Mouse (Mus musculus): ENCODE results near the gene Slc7a11. TPM values are rescaled to one million over a fixed set of nuclear protein-coding genes. Genes with fewer than 3 reads are reported as not detected.
A peak's percentile ranks its signal among the peaks of the same experiment; 100 is the strongest.

The Slc7a11 gene
- polyA plus RNA-seq, 1 experiment, result not detected

- Histone ChIP-seq H3K4me3 (ENCODE audit: insufficient read depth, low read depth, low read length) (no peak overlapping the region), H3K27ac (ENCODE audit: insufficient read depth, low read depth, low read length) (no peak overlapping the region), H3K4me1 (ENCODE audit: control insufficient read depth, insufficient read depth, low read length) (peaks cover 3% of the 10 kb centered on the region; the same call in 1 of the 2 replicates)
- TF ChIP-seq CTCF (IDR thresholded peaks at IDR 0.05; ENCODE audit: insufficient read depth, low read depth, low read length) (no peak), POLR2A (IDR thresholded peaks at IDR 0.05; ENCODE audit: insufficient read depth, low read depth, low read length) (no peak)
- 39% methylated on average over 5 of the region's 5 CpGs for WGBS
Observed at GRCm38 (mm10) chr3:50382729-50383128, 60.7 kb downstream of the Slc7a11 start.

GRCm38 (mm10) chr3:50381861-50382693 lies 61.3 kb downstream of the Slc7a11 start:
- Histone ChIP-seq H3K4me1 (ENCODE audit: control insufficient read depth, insufficient read depth, low read length) (peaks cover 3% of the 10 kb centered on the region; the same call in 1 of the 2 replicates), H3K27ac (ENCODE audit: insufficient read depth, low read depth, low read length) (no peak overlapping the region), H3K4me3 (ENCODE audit: insufficient read depth, low read depth, low read length) (peak overlapping the region; percentile 32)
- WGBS, result 23% methylated on average over 22 of the region's 22 CpGs
- TF ChIP-seq POLR2A (IDR thresholded peaks at IDR 0.05; ENCODE audit: insufficient read depth, low read depth, low read length) (no peak), CTCF (IDR thresholded peaks at IDR 0.05; ENCODE audit: insufficient read depth, low read depth, low read length) (no peak)

GRCm38 (mm10) chr3:50381160-50381860 lies 62.1 kb downstream of the Slc7a11 start:
- TF ChIP-seq CTCF (IDR thresholded peaks at IDR 0.05; ENCODE audit: insufficient read depth, low read depth, low read length) (no peak), POLR2A (IDR thresholded peaks at IDR 0.05; ENCODE audit: insufficient read depth, low read depth, low read length) (no peak)
- Histone ChIP-seq H3K4me3 (ENCODE audit: insufficient read depth, low read depth, low read length) (peak overlapping the region; percentile 32), H3K4me1 (ENCODE audit: control insufficient read depth, insufficient read depth, low read length) (peaks cover 3% of the 10 kb centered on the region; the same call in 1 of the 2 replicates), H3K27ac (ENCODE audit: insufficient read depth, low read depth, low read length) (no peak overlapping the region)
- WGBS, result 12% methylated on average over 10 of the region's 10 CpGs

GRCm38 (mm10) chr3:50379942-50380341 lies 63.5 kb downstream of the Slc7a11 start:
- Histone ChIP-seq H3K27ac (ENCODE audit: insufficient read depth, low read depth, low read length) (no peak overlapping the region), H3K4me3 (ENCODE audit: insufficient read depth, low read depth, low read length) (no peak overlapping the region), H3K4me1 (ENCODE audit: control insufficient read depth, insufficient read depth, low read length) (peaks cover 3% of the 10 kb centered on the region; the same call in 1 of the 2 replicates)
- TF ChIP-seq CTCF (IDR thresholded peaks at IDR 0.05; ENCODE audit: insufficient read depth, low read depth, low read length), result no peak
- TF ChIP-seq POLR2A (IDR thresholded peaks at IDR 0.05; ENCODE audit: insufficient read depth, low read depth, low read length), result no peak
- WGBS, result 94% methylated on average over 8 of the region's 8 CpGs

GRCm38 (mm10) chr3:50375477-50375876 lies 67.9 kb downstream of the Slc7a11 start:
- TF ChIP-seq CTCF (IDR thresholded peaks at IDR 0.05; ENCODE audit: insufficient read depth, low read depth, low read length), result no peak
- TF ChIP-seq POLR2A (IDR thresholded peaks at IDR 0.05; ENCODE audit: insufficient read depth, low read depth, low read length), result no peak
- no peak overlapping the region for H3K4me3 ChIP-seq (ENCODE audit: insufficient read depth, low read depth, low read length)
- no peak overlapping the region for H3K27ac ChIP-seq (ENCODE audit: insufficient read depth, low read depth, low read length)
- H3K4me1 ChIP-seq (ENCODE audit: control insufficient read depth, insufficient read depth, low read length), result no peaks in the 10 kb centered on the region

GRCm38 (mm10) chr3:50369791-50370190 lies 73.6 kb downstream of the Slc7a11 start:
- H3K27ac ChIP-seq (ENCODE audit: insufficient read depth, low read depth, low read length), result no peak overlapping the region
- no peaks in the 10 kb centered on the region for H3K4me1 ChIP-seq (ENCODE audit: control insufficient read depth, insufficient read depth, low read length)
- no peak for TF ChIP-seq CTCF (IDR thresholded peaks at IDR 0.05; ENCODE audit: insufficient read depth, low read depth, low read length)
- no peak for TF ChIP-seq POLR2A (IDR thresholded peaks at IDR 0.05; ENCODE audit: insufficient read depth, low read depth, low read length)
- WGBS, result 98% methylated on average over 6 of the region's 6 CpGs
- no peak overlapping the region for H3K4me3 ChIP-seq (ENCODE audit: insufficient read depth, low read depth, low read length)

GRCm38 (mm10) chr3:50367175-50367574 lies 76.2 kb downstream of the Slc7a11 start:
- no peak overlapping the region for H3K27ac ChIP-seq (ENCODE audit: insufficient read depth, low read depth, low read length)
- H3K4me1 ChIP-seq (ENCODE audit: control insufficient read depth, insufficient read depth, low read length), result no peaks in the 10 kb centered on the region
- H3K4me3 ChIP-seq (ENCODE audit: insufficient read depth, low read depth, low read length), result no peak overlapping the region
- WGBS, result 61% methylated on average over 3 of the region's 3 CpGs
- TF ChIP-seq CTCF (IDR thresholded peaks at IDR 0.05; ENCODE audit: insufficient read depth, low read depth, low read length) (no peak), POLR2A (IDR thresholded peaks at IDR 0.05; ENCODE audit: insufficient read depth, low read depth, low read length) (no peak)

- WGBS, result 84% methylated on average over 3 of the region's 3 CpGs
- Histone ChIP-seq H3K4me3 (ENCODE audit: insufficient read depth, low read depth, low read length) (no peak overlapping the region), H3K4me1 (ENCODE audit: control insufficient read depth, insufficient read depth, low read length) (no peaks in the 10 kb centered on the region), H3K27ac (ENCODE audit: insufficient read depth, low read depth, low read length) (no peak overlapping the region)
- TF ChIP-seq POLR2A (IDR thresholded peaks at IDR 0.05; ENCODE audit: insufficient read depth, low read depth, low read length), result no peak
- TF ChIP-seq CTCF (IDR thresholded peaks at IDR 0.05; ENCODE audit: insufficient read depth, low read depth, low read length), result no peak
Observed at GRCm38 (mm10) chr3:50363659-50364058, 79.8 kb downstream of the Slc7a11 start.

GRCm38 (mm10) chr3:50347081-50347480 lies 96.3 kb downstream of the Slc7a11 start:
- H3K4me3 ChIP-seq (ENCODE audit: insufficient read depth, low read depth, low read length), result no peak overlapping the region
- no peaks in the 10 kb centered on the region for H3K4me1 ChIP-seq (ENCODE audit: control insufficient read depth, insufficient read depth, low read length)
- H3K27ac ChIP-seq (ENCODE audit: insufficient read depth, low read depth, low read length), result no peak overlapping the region
- 32% methylated on average over 1 of the region's 1 CpGs for WGBS
- TF ChIP-seq CTCF (IDR thresholded peaks at IDR 0.05; ENCODE audit: insufficient read depth, low read depth, low read length) (no peak), POLR2A (IDR thresholded peaks at IDR 0.05; ENCODE audit: insufficient read depth, low read depth, low read length) (no peak)
